Mouse (Mus musculus) cerebellum, adult (tissue): ENCODE results near the gene Prelid1.

Source experiments
- ATAC-seq: cut with Nextera tagmentation; 2 replicates; pipeline ENCODE4 v1.9.2; 2017; ENCODE audit warnings: mild to moderate bottlenecking, moderate library complexity, mixed read lengths; ENCODE audit not compliant: insufficient number of reproducible peaks, low FRiP score, low TSS enrichment

Prelid1 gene

GRCm38 (mm10) chr13:55330567-55331400 lies 10.5 kb downstream of the Prelid1 start:
- ATAC-seq, result no peak

- no peak for ATAC-seq
These were observed 12.0 kb downstream of the Prelid1 start for GRCm38 (mm10) chr13:55332331-55332730.

GRCm38 (mm10) chr13:55335701-55336100 lies 15.4 kb downstream of the Prelid1 start:
- ATAC-seq, result no peak

DNA sequence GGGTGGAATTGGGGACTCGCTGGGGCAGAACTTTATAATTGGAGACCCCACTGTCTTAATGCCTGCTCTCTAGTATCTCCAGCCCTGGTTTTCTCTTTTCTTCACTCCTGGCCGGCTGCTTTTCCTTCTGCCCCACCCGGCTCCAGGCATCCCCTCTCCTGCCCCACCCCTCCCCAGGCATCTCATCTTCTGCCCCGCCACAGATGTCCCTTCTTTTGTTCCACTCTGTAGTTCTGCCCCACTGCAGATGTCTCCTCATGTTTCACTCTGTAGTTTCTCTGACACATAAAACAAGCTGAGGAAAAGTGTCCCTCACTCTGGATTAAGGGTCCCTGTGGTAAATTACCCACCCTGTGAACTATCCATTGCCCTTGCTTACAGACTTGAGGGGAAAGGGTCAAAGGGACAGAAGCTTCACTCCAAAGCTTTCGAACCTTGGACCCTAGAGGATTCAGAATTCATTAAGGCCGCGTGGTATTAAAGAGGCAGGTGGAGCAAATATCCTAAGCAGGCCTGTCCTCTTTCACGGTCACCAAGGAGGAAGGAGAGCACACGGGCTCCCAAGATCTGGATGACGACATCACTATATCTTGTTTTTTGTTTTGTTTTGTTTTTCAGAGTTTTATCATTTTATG lies 17.2 kb downstream of the Prelid1 start:
- no peak for ATAC-seq

- ATAC-seq, result no peak
These were observed 18.1 kb downstream of the Prelid1 start for GRCm38 (mm10) chr13:55338131-55339054.

DNA sequence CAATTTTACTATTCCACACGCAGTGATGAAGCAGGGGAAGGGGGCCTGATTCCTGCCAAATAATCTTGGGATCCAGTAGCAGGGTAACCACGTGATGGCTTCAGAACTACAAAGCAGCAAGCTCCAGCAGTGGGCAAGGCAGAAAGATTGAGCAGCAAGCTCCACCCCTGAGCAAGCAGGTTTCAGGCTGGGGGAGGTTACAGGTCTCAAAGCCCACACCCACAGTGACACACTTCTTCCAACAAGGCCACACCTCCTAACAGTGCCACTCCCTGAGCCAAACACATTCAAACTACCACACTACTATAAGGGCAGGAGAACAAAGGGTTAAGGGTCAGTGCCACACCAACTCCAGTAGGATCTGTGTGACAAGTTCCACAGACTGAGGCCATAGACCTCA lies 19.0 kb downstream of the Prelid1 start:
- no peak for ATAC-seq

DNA sequence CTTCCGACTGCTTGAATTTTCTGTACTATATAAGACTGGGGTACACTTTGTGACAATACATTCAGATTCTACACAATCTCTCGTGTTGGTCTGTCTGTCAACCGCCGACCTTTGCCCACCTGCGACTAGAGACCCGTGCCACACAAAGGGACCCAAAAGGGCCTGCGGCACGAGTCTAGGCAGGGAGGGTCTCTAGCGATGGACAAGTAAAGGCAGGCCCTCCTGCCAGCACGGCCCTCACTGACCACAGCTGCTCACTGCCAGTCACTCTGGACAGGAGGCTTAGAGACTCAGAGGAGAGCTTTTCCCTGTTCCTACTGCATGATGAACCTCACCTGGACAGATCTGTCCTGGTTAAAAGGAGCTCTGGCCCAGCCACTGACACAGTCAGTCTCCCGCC lies 22.2 kb downstream of the Prelid1 start:
- ATAC-seq, result no peak

DNA sequence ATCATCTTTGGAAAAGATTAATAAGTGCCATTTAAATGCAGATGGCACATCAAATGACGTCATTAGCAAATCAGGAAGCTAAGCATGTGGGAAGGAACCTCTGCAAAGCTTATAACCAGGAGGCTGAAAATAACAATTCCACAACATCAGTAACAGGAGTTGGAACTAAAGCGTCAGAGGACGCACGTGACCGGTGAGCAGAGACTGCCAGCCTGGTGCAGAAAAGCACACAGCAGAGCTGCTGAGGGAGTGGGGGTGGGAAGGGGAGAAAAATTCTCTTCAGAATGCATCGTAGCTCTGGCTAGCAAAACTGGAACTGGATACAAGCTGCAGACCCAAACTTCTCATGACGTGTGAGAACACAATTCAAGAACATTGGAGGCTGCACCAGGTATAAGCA lies 24.0 kb downstream of the Prelid1 start:
- no peak for ATAC-seq

DNA sequence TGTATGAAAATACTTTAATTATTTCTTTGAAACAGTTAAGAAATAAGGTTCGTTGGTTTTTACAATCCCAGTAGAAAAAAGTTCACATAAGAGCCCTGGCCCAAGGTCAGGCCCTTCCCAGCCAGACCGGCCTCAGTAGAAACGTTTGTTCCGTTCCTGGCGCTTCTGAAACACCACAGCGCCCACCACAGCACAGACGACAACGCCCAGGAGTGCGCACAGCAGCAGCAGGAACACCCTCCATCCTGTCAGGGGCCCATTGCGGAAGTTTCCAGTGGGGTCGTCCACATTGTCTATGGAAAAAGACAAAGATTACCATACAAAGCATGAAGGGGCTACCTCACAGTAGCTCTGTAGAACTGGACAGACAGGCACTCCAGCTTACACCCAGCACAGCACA lies 26.4 kb downstream of the Prelid1 start:
- ATAC-seq, result no peak

DNA sequence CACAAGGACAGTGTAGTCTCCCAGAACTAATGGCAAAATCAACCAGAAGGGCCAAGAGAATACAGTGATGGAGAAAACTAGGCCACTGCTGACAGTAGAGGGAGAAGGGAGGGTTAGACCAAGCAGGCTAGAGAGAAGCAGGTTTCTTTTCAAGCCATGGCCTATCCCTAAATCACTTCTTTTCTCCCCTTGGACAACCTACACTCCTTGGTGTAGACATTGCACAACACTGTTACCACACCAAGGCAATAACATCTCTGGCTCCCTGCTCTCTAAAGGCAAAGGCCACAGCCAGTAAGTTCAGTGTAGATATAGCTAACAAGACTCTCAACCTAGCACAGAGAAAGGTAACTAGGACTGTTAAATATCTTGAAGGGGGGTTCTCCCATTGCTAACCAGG lies 40.8 kb downstream of the Prelid1 start:
- ATAC-seq, result no peak

DNA sequence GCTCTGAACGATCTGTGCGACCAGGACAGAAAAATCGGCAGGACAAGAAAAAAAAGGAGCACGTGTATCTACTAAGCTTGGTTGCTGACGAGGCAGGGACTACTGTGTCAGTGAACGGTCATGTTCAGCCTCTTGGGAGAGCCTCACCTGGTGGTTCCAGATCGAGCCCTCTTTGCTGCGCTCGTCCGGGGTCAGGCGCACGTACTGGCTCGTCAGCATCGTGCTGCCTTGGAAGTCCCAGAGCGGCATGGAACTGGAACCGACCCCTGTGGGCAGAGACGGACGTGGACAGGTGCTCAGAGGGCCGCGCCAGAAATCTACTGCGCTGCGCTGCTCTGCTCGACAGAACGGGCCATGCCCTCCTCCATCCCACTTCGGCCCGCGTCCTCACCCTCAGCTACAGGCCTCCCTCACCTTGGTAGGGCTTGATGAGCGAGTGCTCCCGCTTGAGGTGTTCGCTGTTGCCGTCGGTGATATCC lies 41.7 kb downstream of the Prelid1 start:
- peak; percentile 36 for ATAC-seq

GRCm38 (mm10) chr13:55362453-55363060 lies 42.3 kb downstream of the Prelid1 start, which contains the start of gene Lman2:
TSS of gene Lman2 (minus strand) at chr13:55362783.
- peak; percentile 99 for ATAC-seq

DNA sequence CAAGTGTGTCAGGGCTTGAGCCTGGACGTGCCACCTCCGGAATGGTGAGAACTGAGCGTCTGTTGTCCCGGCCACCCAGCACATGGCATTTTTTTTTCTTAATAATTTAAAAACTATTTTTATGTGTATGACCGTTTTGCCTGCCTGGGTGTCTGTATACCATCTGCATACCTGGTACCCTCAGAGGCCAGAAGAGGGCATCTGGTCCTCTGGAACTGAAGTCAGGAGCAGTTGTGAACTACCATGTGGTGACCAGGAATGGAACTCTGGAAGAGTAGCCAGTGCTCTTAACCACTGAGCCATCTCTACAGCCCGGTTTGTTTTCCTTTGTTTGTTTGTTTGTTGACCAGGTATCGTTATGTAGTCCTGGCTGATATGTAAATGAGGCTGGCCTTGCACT lies 48.1 kb downstream of the Prelid1 start:
- ATAC-seq, result no peak

DNA sequence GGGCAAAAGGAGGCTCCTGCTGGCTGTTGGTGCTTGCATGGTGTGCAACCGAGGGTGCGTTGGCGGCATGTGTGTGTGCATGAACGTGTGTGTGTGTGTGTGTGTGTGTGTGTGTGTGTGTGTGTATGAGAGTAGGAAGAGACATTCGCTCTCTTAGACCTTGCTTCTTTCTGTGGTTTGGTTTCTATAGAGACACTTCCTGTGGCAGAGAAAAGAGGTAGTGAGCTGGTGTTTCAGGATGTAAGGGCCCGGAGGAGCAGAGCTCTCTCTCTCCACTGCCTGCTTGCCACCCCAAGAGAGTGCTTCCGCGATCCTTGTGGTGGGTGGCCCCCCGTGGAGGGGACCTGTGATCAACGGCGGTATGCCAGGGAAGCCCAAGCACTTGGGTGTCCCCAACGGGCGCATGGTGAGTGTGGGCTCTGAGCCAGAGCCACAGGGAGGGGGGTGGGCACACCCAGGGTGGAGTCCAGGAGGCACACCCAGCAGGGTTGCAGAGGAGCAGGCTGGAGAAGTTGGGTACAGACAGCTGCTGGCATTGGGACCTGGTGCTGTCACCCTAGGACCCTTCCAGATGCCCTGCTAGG lies 49.3 kb downstream of the Prelid1 start, which contains the start of gene Rgs14:
Gene Rgs14 (plus strand): TSS at position 202 of the 584 bp plus-strand sequence.
- ATAC-seq, result no peak

DNA sequence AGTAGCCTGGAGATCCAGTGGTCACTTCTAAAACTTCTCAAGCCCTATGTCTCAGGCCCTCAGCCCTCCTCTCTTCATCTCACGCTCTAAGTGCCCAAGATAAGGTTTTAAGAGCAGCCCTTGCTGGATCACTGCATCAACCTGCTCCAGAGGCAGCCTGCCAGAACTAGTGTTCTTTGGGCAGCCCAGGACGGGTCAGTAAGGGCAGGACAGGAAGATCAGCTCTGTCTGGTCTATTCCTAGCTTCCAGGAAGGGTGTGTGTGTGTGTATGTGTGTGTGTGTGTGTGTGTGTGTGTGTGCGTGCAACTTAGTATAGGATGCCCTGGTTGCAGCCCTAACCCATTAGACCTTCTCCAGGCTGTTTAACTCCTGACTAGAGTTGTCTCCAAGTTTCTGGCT lies 49.9 kb downstream of the Prelid1 start:
- no peak for ATAC-seq

- ATAC-seq, result no peak
These were observed 50.8 kb downstream of the Prelid1 start for GRCm38 (mm10) chr13:55371007-55371681.

DNA sequence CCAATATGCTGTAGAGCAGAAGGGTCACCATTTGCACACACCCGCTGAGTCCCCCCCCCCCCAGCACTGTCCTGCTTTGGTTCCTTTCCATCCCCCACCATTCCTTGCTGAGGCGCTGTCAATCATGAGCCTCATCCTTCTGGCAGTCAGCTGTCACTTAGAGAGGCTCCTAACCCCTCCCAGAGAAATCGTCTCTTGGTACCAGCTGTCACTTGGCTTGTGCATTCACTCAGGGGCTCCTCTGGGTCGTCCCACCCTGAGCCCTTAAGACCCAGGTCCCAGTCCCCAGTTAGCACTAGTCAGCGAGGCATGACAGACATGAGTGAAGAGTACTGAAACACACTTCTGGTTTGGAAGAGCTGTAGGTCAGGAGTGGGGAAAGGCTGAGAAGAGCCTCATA lies 51.4 kb downstream of the Prelid1 start:
- no peak for ATAC-seq

- ATAC-seq, result no peak
These were observed 54.1 kb downstream of the Prelid1 start for GRCm38 (mm10) chr13:55374206-55374924.
